Mouse (Mus musculus) cerebellum, postnatal 4 days (tissue): ENCODE measurements around the gene Sgca.
A peak's percentile ranks its signal among the peaks of the same experiment; 100 is the strongest.
"Not testable (repeated sequence)": the region's sequence is repeated elsewhere in the genome, so short reads cannot be mapped to it uniquely, and the experiment has no call there.

Experiments used
- DNase-seq, 2 experiments: peaks; one replicate each; pipeline ENCODE4 v3.0.0; 2022; ENCODE audit warnings: low spot score in 2 of 2, mixed read lengths in 1 of 2

The Sgca gene

DNA sequence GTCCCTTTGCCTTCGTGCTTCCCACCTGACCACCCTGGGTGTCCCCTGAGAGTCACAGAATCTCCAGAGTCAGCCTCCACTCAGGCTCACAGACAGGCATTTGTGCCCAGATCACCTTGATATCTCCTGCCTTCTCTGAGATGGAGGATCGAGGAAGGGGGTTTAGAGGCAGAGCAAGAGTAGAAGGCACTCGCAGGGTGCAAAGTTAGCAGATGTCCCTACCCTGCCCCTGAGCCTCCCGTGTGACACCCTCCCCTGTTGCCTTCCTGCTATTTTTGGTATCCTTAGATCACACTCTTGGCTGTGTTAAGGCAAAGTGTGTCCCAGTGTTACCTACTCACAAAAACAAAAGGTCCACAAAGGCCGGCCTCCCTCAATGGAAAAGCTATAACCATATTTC, at the start of gene Sgca:
Gene Sgca (minus strand): TSS at position 129 of the 400 bp plus-strand sequence.
- DNase-seq: no peak

DNA sequence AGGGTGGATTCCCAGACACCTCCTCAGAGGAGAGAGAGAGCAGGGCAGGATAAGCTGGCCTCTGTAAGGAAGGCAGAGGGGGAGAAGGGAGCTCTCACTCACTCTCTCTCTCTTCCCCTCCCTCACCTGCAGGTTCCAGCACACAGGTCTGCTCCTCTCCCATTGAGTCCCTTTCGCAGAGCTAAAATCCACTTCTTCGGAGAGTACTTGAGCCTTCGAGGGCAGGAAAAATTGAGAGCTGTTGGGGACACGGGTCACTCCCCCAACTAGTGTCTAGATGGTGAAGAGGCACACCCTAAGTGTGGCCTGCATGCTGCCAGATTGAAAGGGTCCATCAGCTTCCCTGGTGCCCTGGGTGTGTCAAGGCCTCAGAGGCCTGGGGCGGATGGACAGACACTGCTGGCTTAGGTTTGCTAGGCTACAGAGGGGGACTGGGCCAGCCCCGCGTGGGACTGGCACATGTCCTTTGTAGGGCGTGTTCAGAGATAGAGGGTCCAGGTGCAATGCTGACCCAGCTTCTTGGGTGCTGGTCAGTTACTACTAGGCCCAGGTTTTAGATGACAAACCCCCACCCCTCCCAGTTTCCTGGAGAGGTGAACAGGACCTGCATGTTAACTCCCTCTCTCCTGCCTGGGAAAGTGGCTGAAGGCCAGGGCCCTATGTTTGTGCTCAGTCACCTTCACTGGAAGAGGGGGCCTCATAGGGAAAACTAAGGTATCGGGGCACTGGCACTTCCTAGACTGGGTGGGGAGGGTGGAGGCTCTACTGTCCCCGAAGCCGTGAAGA, 49.3 kb upstream of the Sgca start:
- DNase-seq: no peak

DNA sequence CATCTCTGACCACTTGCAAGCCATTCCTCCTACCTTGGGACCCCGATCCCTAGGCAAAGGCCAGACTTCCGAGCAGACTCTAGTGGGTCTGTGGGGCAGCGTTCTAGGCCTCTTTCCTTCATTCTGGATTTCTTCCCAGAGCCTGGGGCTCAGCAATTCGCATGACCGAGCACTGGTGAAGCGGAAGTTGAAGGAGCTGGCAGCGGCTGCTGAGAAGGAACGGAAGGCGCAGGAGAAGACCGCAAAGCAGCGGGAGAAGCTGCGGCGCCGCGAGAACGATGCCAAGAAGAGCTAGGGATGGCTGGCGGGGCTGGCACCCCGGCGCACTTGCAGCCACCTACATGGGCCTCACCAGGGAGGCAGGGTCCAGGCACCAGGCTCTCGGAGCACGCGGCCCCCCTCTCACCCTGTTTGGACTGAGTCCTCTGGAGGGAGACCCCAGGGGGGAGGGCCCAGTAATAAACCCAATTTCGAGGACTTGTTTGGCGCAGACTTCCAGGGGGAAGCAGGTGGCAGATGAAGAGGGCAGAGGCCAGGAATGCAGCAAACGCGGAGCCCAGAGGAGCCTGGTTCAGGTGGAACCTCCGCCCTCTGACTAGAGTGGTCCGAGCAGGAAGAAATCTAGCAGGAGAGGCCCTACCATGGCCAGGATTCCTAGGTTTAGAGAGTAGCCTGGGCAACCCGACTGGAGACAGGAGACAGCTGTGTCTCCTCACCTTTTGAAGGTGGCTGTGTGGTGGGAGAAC, 48.5 kb upstream of the Sgca start:
- peak in 1 of 2 experiments; percentile 88 for DNase-seq

DNA sequence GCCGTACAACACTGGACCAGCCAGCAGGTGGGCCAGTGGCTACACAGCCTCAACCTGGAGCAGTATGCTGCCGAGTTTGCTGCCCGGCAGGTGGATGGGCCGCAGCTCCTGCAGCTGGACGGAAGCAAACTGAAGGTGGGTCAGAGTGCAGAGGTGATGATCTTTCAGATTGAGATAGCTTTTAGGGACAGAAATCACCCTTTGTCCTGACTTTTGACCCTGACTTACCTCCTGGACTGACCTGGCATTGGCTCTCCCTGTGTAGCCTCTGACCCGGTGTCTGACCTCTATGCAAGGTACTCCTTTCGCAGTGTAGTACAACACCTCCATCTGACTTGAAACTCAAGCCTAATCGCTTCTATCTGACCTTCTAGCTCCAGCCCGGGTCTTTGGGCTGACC, 47.4 kb upstream of the Sgca start:
- DNase-seq: no peak

DNA sequence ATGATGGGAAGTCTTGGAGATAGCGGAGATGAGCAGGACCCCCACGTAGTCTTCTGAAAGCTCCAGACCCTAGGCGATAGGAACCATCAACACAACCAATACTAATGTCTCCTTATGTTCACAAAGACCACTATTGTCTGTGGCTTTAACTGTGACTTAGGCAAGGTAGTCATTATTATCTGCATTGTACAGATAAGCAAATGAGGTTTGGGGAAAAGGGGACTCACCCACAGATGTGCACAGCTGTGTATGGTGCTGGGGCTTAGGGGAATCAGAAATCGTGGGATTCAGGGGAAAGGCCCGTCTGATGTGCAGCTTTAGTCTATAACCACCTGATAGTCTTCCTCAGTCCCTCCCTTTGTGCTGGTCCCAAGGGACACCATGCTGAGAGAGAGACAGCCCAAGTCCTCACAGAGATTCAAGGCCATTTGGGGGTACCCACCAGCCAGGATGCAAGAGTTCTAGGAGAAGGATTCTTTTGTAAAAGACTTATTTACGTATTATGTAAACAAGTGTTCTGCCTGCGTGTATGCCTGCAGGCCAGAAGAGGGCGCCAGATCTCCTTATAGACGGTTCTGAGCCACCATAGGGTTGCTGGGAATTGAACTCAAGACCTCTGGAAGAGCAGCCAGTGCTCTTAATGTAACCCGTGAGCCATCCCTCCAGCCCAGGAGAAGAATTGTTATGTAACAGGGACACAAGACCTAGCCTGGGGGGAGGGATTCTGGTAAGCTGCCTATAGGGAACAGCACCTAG, 46.3 kb upstream of the Sgca start:
- DNase-seq: no peak

DNA sequence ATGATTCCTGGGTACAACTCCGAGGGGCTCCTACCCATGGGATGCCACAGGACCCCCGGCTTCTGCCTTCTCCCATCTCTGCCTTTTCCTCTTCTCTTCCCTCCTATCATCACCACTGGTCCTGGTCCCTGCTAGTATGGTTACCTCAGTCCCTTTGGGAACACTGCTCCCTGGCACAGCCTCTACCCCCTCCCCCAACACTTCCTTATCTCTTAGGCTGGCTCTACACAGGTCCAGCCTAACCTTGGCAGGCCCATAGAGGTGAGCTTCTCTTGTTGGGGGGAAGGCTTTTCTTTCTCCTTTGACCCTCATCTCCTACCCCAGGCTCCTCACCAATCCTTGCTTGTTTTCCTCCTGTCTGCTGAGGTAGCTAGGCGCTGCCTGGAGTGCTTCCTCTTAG, 39.4 kb upstream of the Sgca start:
- DNase-seq: no peak

DNA sequence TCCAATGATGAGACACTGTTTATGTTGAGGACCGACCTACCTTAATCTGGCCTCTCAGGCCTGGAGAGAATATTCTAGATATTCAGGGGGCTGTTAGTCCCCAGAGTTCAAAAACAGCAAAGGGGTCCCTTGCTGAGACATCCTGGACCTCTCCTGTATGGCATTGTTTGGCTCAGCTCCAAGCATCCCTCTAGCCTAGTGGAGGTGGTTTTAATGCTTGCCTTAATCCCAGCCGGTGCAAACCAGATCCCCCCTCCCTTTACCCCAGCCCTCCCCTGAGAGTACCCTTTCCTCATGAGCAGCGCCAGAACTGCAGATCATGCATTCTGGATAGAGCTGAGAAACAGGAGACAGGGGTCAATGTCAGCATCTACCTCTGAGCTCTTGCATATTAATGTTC, 36.4 kb upstream of the Sgca start:
- DNase-seq: no peak

DNA sequence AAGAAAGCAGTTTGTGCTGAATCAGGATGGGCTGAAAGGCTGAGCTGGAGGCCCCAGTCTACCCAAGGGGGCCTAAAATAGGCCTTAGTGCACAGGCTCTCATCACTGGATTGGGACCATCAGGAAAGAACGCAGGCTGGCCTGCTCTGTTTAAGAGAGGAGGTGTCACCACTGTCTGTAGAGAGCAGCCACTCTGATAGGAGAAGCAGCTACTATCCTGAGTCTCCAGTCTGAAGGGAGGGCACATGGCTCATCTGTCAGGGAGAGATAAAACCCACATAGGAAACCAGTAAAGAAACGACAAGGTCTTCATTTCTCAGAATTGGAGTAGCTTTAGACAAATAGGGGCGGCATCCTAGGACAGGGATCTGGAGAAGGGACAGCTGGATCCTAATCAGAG, 35.9 kb upstream of the Sgca start:
- no peak for DNase-seq

DNA sequence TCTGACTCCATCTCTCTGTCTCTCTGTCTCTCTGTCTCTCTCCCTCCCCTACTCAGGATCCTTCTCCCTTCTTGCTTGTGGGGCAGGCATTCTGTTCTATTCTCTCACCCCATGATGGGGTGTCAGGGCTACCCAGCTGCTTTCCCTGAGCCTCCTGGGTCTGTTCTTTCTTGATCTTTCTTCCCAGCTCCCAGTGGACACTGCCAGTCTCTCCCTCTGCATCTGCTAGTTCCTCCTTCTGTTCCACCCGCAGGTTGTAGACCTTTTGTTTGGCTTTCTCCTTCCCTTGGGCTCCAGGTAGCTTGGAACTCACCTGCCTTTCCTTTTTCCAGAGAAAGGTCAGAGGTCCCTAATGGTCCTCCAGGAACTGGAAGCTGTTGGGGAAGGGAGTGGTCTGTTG, 35.3 kb upstream of the Sgca start:
- DNase-seq: no peak

DNA sequence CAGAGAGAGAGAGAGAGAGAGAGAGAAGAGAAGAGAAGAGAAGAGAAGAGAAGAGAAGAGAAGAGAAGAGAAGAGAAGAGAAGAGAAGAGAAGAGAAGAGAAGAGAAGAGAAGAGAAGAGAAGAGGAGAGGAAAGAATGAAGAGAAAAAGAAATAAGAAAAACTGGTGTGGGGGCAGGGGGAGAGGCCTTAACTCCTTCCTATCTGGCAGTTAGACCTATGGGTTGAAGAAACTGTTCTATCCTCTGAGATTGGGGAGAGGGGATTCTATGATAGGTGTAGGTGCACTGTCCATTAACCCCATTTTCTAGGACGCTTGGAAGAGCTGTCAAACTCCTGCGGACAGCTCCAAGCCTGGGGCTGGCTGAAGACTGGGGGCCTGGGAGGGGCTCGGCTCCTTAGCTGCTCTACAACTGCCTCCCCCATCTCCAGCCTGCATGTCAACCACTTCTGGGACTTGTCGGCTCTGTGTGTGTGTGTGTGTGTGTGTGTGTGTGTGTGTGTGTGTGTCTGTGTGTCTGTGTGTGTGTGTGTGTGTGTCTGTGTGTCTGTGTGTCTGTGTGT, 34.8 kb upstream of the Sgca start:
- DNase-seq: not testable (repeated sequence)

DNA sequence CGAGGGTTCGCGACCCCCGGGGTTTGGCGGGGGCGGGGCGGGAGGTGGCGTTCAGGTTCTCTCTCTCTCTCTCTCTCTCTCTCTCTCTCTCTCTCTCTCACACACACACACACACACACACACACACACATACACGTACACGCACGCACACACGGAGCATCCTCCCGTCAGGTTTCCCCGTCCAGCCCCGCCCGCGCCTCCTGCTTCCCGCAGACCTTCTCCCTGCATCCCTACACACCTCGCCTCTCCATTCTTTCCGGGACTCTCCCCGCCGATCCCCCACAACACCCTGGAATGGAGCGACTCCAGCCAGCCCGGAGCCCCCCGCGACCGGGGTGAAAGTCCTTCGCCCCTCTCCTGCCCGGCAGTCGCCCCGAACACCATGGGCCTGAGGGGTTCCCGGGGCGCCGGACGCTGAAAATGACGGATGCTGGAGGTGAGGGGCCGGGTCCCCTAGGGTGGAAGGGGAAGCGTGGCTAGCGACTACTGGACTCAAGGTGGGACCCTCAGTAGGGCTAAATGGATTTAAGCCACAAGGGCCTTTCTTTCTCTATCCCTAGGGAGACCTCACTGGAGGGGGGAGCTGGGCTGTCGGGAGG, 34.1 kb upstream of the Sgca start:
- DNase-seq: peak in 1 of 2 experiments; percentile 64

DNA sequence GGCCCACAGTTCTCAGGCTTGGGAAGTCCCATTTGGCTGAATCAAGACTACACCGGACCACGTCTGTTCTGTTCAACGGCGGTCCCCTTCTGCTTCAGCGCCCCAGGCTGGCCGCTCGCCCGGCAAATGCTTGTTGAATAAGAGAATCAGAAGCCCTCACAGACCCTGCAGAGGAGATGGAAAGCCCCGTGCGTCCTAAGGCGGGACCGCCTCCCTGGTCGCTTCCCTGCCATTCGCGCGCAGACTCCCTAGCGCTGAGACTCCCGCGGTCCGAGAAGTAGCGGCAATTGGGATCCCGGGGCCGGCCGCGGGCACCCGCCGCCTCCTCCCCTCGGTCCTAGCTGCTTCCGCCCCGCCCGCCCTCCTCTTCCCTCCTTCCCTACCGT, 33.5 kb upstream of the Sgca start, which contains the start of gene Samd14:
Gene Samd14 (plus strand): TSS at position 251 of the 386 bp plus-strand sequence.
- DNase-seq: peak; percentile 61 to 91

DNA sequence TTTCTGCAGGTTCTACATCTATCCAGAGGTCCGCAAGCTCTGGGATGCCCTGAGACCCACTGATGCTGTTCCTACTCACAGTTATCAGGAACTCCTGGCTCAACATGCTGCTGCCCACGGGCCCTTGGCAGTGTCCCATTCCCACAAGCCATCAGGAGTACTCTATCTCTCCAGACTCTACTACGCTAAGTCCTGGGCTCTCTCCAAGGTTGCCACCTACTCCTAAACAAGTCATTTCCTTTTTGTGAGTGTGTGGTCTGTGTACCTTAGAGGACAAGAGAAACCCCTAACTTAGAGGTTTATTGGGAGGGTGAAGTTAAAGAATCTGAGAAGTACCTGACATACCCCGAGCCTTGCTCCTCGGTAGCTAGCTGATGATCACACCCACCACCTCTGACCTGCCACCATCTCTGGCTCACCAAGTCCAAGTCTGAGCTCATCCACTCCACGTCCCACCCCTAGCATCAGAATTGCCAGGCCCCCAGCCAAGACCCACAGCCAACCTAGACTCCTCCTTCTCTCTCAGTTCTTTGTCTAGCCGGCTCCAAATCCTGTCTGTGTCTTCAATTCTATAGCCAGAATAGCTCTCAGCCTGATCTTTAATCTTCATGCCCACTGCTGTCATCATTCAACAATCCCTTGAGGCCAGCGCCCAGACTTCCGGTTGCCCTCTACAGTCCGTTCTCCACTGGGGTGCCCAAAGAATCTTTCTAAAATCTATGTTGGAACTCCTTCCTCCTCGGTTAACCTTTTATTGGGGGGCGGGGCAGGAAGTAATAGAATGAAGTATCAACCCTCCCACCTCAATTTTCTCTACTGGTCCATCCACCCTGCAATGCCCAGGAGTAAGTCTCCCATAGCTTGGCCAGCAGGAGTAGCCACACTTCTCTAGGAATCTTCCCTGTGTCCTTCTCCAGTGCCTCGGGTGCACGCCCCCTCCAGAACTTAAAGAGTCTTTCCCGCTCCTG, 32.8 kb upstream of the Sgca start:
- no peak for DNase-seq

DNA sequence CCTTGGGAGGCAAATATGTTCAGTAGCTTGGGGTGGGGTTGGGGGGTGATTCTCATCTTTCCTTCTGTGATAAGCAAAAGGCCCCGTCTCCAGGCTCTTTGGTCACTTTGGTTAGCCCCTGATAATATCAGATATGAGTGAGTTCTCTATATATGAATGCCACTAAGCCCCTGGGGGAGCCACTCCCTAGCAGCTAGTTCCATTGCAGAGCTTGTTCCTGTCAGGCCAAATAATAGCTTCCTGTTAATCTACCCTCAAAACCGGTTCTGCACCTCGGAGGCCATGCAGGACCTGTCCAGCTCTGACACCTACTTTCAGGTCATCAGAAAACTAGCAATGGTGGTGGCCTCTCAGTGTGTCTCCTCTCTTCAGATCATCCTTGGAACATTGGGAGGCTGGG, 31.3 kb upstream of the Sgca start:
- DNase-seq: no peak

DNA sequence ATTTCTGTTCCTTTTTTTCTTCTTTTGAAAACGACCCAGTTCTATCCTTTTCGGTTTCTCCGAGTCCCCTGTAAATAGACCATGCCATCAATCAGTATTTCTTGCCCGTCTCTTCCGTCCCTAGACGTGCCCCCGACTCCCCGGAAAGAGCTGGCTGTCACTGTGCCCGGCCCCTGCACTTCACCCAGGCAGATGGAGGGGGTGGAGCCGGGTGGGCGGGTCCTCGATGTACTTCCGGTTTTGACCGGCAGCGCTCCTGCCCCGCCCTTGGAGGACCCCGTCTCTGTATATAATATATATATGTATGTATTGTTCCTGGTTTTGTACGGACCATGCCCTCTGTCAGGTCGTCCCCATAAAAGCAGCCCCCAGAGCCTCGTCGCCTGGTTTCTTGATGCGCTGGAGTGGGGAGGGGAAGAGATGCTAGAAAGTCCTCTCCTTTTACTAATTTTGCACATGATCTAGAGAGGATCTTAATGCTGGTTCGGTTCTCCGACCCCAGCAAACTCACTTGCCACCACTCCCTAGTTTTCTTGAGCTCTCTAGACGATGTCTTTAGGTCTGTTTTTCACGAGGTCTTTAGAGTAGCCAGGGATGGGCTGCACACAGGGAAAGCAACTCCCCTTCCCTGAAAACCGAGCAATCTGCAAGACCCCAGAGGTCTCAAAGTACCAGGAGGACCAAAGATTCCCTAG, 30.5 kb upstream of the Sgca start:
- peak; percentile 78 to 88 for DNase-seq

DNA sequence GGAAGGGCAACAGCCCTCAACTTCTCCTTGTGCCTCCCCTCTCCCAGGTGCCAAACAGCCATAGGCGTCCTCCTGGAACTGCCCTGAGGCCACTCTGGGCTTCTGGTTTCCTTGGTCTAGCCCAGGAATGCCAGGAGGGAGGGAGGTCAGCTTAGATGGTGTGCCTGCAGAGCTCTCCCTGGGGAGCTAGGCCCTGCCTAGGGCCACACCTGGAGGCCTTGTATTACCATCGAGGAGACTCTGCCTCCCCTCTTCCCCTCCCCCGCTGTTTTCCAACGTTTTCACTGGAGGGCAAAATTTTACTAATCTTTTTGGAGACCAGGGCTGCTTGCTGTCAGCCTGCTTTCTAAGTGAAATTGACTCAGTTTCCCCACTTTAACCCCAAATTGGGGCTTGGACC, 29.9 kb upstream of the Sgca start:
- DNase-seq: no peak

DNA sequence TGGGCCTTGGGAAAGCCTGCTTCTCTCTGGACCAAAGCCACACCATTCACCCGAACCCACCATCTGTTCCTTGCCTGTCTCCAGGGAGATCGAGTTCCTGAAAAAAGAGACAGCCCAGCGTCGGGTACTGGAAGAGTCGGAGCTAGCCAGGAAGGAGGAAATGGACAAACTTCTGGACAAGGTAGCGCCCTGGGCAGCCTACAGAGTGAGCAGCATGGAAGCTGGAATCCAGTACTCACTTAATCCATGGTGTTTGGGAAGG, 28.7 kb upstream of the Sgca start:
- no peak for DNase-seq

DNA sequence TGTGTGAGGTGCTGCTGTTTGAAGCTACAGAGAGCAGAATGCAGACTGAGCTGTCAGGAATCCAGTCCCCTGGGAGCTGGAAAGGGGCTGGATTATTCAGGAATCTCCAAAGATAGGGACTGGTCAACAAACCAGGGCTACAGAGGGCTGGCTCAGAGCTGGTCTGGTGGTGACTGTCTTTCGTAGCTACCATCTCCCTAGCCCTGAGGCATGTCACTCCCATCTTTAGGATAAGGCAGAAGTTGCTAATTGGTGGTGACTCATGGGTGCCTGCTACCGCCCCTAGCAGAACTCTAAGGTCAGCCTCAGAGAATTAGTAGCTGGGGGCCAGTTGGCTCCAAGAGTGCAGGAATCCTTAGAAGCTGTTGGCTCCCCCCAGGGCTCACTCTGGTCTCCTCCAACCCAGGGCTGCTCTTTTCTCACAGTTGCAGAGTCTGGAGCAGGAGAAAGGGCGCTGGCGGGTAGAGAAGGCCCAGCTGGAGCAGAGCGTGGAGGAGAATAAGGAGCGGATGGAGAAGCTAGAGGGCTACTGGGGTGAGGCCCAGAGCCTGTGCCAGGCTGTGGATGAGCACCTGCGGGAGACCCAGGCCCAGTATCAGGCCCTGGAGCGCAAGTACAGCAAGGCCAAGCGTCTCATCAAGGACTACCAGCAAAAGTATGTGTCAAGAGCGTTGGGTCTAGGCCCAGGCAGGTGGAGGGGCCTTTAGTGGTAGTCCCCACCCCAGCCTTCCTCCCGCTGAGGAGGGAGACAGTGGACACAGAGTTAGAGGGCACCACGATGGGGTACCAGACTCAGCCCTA, 28.2 kb upstream of the Sgca start:
- DNase-seq: no peak

DNA sequence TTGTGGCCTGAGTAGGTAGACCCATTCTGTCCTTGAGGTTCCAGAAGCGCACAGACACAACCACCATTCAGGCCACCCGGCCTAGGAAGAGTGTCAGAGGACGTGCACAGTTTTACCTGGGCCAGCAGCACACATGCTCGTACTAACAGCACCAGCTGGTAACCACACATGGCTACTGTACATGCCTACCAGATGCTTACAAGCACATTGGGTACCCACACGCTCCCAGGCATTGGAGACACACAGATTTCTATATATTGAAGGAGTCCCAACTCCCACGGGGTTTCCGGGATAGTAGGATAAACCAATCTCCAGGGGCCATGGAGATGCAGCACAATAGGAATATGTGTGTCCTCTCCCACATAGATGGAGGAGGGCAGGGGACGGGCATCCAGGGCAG, 26.6 kb upstream of the Sgca start:
- no peak for DNase-seq
